Mouse (Mus musculus) MEL (cell line): ENCODE data around the gene Cct7.

Source experiments
- CHD2 ChIP-seq: IDR thresholded peaks from 2 replicates; pipeline ENCODE4 v1.6.1; 2011; ENCODE audit warnings: low read length, improper control_type of control experiment
- CTCF ChIP-seq, 3 experiments: IDR thresholded peaks in 2 of 3; conservative IDR thresholded peaks in 1 of 3; 2 replicates each; pipeline ENCODE4 v1.5.1; 2011 to 2012; ENCODE audit warnings: low read length in 3 of 3, low read depth in 2 of 3, mild to moderate bottlenecking in 2 of 3, improper control_type of control experiment in 1 of 3, inconsistent platforms in 1 of 3, mixed read lengths in 1 of 3, moderate library complexity in 1 of 3; ENCODE audit not compliant: control insufficient read depth in 1 of 3, insufficient read depth in 1 of 3, poor library complexity in 1 of 3, severe bottlenecking in 1 of 3
- E2F4 ChIP-seq: IDR thresholded peaks from 2 replicates; pipeline ENCODE4 v1.6.1; 2011; ENCODE audit warnings: low read depth, low read length, improper control_type of control experiment, borderline replicate concordance
- ELF1 ChIP-seq: IDR thresholded peaks from 2 replicates; pipeline ENCODE4 v1.6.1; 2014; ENCODE audit warnings: low read depth, mild to moderate bottlenecking, inconsistent platforms, low read length, improper control_type of control experiment, moderate library complexity
- EP300 ChIP-seq, 2 experiments: IDR thresholded peaks; 2 replicates each; pipeline ENCODE4 v1.6.1; 2011; ENCODE audit warnings: improper control_type of control experiment in 2 of 2, low read length in 2 of 2, low read depth in 1 of 2, mild to moderate bottlenecking in 1 of 2
- GATA1 ChIP-seq: IDR thresholded peaks from 2 replicates; pipeline ENCODE4 v1.6.1; 2011; ENCODE audit warnings: low read depth, low read length, improper control_type of control experiment
- USF1 ChIP-seq: IDR thresholded peaks from 2 replicates; pipeline ENCODE4 v1.6.1; 2014; ENCODE audit warnings: low read depth, mild to moderate bottlenecking, inconsistent platforms, low read length, improper control_type of control experiment, moderate library complexity

DNA sequence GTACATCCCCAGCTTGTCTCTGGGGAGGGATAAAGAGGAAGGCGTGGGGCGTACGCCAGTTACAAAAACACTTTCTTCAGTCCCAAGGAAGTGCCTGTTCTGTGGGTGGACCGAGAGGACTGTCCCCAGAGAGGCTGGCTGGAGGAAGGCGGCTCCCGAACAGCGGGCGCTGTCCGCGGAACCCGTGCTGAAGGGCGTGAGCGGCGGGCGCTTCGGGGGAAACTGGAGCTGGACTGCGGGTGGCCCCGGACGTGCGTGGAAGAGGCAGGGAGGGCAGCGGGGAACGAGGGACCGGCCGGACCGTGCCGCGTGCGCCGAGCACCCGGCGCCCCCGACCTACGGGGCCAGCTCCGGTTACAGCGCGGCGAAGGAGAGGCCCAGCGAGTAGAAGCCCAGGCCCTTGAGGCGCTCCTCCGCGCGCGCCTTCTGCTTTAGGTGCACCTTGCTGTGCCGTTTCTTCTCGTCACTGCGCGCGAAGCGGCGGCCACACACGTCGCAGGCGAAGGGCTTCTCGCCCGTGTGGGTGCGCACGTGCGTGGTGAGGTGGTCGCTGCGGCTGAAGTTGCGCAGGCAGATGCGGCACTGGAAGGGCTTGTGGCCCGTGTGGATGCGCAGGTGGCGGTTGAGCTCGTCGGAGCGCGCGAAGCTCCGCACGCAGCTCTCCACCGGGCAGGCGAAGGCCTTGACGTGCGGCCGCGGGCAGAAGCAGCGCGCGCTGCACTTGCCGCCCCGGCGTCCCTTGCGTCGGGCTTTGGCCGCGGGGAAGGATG lies 60.2 kb downstream of the Cct7 start:
- no peak for TF ChIP-seq CHD2
- TF ChIP-seq CTCF (IDR thresholded peaks at IDR 0.05 in 2 of 3, conservative IDR thresholded peaks at IDR 0.05 in 1 of 3; ENCODE audit: control insufficient read depth in 1 of 3, insufficient read depth in 1 of 3, low read depth in 2 of 3, low read length in 3 of 3, poor library complexity in 1 of 3, severe bottlenecking in 1 of 3) = no peak
- TF ChIP-seq EP300 (IDR thresholded peaks at IDR 0.05; ENCODE audit: low read depth in 1 of 2, low read length in 2 of 2) = no peak
- no peak for TF ChIP-seq ELF1
- no peak for TF ChIP-seq USF1
- no peak for TF ChIP-seq GATA1
- no peak for TF ChIP-seq E2F4
